Mouse (Mus musculus) retina, postnatal 7 days (tissue): ENCODE data around the gene Gmds.

Experiments used
- DNase-seq: peaks from one replicate; pipeline ENCODE4 v3.0.0-alpha.2; 2012; ENCODE audit warnings: low read depth, low spot score

Gmds gene

DNA sequence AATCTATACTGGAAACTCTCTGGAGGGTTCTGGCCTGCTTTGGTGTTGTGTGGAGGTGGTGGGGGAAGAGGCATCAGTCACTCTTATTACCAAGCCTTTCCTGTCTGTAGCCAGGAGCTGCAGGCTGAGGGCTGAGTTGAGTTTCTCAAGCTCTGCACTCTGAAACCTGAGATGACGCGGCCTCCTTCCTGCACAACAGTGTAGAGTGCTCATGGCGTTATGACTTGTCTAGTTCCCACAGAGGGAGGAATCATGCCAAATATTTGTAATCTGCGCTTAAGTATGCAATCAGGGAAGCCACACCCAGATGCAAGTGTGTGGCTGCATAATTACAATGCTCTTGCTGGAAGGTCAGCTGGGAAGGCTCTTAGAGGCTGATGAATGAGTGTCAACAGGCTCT lies 461.5 kb downstream of the Gmds start:
- no peak for DNase-seq

- DNase-seq: no peak
These were observed 464.1 kb downstream of the Gmds start for GRCm38 (mm10) chr13:31874427-31874826.

GRCm38 (mm10) chr13:31873269-31873668 lies 465.3 kb downstream of the Gmds start:
- no peak for DNase-seq

GRCm38 (mm10) chr13:31864786-31865185 lies 473.8 kb downstream of the Gmds start:
- DNase-seq: no peak

DNA sequence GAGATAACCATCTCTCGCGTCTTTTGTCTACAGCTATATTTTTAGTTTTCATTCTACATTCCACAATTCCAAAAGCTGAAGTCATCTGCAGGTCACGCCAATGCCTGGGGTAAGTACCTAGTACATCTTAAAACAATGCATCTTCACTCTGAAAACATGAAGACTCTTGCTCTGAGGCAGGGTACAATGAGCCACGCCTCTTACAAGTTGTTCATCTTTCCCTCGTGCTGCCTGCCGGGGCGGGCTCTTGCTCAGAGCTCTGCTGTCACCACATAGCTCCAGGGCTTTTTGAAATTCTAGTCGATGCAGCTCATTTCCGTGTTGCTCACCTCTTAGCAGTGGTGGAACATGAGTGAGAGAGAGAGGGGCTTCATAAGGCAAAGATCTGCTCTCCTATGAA lies 475.1 kb downstream of the Gmds start:
- DNase-seq: no peak

- no peak for DNase-seq
These were observed 478.3 kb downstream of the Gmds start for GRCm38 (mm10) chr13:31860200-31860599.

- DNase-seq: no peak
These were observed 484.5 kb downstream of the Gmds start for GRCm38 (mm10) chr13:31854000-31854399.

DNA sequence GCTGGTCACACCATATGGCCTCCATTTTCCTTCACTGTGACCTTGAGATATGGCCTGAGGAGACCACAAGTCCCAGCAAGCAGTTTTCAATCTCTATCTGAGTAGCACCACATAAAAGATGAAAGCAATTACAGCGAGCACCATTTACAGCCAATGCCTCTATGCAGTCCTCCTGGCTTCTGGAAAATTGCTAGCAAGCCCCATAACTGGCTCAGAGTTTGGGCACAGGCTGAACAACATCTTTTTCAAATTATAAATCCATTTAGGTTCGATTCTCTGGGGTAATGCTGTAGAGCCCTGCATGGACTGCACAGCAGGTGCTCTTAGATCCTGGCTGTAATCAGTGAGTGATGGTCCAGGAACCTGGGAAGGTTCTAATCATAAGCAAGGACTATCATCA lies 485.0 kb downstream of the Gmds start:
- no peak for DNase-seq

- DNase-seq: no peak
These were observed 489.1 kb downstream of the Gmds start for GRCm38 (mm10) chr13:31849258-31849971.

DNA sequence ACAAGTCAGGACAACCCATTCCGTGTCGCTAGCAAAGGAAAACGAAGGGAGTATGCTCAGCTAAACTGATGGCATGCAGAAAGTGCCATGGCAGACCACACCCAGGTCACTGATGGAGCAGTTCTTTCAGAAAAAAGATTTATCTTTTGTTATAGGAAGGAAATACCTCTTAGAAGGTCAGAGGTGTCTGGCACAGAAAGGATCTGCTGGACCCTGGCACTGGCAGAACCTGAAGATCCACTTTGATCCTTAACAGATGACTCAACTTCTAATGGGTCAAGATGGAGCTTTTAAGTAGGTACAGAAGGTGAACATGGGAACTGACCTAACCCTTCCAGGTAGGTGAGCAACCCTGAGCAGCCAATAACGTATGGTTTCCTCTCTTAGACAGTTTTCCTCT lies 502.7 kb downstream of the Gmds start:
- no peak for DNase-seq

DNA sequence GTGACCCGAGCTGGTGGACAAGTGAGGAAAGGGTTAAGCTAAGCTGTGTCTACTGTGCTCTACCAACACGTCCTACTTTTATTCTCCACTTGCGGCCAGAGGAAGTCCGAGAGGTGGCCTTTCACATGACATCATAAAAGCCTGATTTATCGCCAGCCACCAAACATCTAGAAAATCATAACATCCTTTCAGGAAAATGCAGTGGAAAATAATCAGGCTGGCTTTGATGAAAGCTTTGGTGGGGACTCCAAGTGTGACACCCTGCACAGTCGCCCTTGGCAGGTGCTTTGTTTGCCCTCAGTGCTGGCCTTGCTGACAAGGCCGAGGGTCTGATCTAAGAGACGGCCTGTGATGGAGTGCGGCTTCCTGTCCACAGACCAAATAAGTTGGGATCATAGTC lies 508.2 kb downstream of the Gmds start:
- no peak for DNase-seq

DNA sequence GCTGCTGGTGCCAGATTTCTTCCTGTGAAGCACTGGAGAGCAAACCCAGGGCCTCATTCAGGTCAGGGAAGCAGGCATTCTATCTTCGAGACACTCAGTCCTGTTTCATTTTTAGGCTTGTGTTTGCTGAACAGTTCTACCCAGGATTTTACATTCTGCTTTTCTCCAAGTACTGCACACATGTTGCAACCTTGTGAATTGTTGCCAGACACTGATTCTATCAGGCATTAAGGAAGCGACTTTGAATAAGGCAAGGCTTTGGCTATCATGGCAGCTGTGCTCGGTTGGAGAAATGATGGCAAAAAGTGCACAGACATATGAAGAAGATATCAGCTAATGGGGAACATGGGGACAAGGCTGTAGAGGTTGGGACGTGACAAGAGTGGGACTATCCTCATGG lies 510.1 kb downstream of the Gmds start:
- DNase-seq: no peak

DNA sequence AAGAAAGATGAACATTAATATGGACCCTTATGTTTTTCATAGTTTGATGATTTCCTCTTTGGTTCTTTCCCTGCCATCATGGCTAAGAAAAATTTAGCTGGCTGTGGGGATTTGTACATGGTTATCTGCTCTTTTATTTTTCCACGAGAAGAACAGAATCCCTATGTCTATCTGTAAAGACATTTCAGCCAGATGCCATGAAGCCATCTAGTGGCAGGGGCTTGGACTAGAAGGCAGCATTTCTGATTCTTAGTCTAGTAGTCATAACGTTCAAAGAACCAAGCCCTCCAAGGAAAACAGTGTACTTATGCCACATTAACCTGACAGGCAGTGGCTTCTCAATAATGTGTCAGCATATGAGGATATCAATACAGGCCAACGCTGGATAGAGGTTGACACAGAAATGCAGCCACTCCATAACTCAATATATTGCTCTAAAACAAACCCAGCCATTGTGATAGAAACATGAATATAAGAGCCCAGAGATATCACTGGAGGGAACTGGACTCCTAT lies 510.7 kb downstream of the Gmds start:
- DNase-seq: no peak

GRCm38 (mm10) chr13:31827160-31827559 lies 511.4 kb downstream of the Gmds start:
- no peak for DNase-seq

GRCm38 (mm10) chr13:31825180-31825579 lies 513.4 kb downstream of the Gmds start:
- DNase-seq: no peak

DNA sequence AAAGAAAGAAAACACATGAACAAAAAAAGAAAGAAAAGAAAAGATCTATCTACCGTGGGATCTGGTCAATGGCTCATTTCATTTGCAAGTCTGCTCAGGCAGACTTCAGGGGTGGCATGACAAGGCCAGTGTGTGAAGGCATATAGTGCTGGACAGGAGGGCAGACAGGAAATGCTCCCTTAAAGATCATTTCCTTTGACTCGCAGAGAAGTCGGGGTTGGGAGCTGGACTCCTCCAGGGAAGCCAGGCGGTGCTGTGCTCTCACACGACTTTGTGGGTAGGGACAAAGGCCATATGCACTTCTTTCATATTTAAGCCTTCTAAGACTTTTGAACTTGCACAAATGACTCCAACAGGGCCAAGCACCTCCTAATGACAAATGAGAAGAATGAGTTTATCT lies 515.2 kb downstream of the Gmds start:
- no peak for DNase-seq

DNA sequence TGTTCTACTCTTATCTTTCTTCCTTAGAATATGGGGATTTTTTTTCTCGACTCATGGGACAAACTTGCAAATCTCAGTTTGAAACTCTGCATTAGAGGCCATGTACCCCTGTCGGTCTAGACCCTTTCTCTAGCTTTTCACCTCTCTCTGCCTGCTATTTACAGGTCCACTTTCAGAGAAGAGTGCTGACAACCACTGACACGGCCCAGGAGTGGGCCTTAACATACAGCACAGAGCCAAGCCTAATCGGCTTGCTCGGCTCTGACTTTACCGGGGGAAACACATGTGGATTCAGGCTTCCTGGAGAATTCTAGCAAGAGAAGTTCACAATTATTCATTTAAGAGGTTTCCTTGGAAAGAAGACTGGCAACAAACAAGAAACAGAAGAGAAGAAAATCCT lies 517.5 kb downstream of the Gmds start:
- DNase-seq: no peak

- no peak for DNase-seq
These were observed 517.9 kb downstream of the Gmds start for GRCm38 (mm10) chr13:31820587-31821017.

DNA sequence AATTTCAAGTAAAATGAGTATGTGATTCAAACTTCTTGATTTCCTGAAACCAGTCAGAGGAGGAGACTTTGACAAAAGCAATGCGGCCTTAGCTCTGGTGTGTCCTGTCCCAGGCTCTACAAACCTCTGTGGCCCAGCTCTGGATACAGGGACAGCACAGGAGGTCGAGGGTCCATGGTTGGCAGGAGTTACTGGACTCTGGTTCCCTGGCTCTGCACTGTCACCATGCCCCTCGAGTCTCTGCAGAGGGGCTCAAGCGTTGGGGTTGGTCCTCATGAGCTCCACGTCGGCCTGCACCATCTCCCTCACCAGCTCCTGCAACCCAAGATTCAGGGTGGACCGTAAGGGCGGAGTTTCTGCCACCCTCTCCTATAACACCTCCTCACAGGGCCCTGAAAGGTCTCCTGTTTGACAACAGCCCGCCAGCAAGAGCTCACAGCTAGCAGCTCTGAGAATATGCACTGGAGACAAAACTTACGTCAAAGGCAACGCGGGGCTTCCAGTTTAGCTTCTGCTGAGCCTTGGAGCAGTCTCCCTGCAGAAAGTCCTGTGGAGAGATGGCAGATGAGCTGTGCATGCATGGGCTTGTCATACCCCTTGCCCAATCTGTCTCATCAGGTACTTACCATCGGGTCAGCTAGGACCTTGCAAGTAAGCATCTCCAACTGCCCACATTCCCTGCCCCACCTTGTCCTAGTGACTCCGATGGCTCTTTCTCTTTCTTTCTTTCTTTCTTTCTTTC lies 518.7 kb downstream of the Gmds start:
- no peak for DNase-seq

- DNase-seq: no peak
These were observed 520.2 kb downstream of the Gmds start for GRCm38 (mm10) chr13:31818337-31818736.

GRCm38 (mm10) chr13:31815383-31816003 lies 523.0 kb downstream of the Gmds start:
- no peak for DNase-seq

GRCm38 (mm10) chr13:31812701-31813100 lies 525.8 kb downstream of the Gmds start:
- DNase-seq: no peak
